Mouse (Mus musculus) midbrain, postnatal 0 days (tissue): ENCODE measurements at regions not wholly inside any gene's neighbourhood (a gene's known extent, or its start where the extent isn't known, plus 50 kb on each side); places are given as distances from the start of the nearest gene placed in this dataset.
"Not testable (repeated sequence)": the region's sequence is repeated elsewhere in the genome, so short reads cannot be mapped to it uniquely, and the experiment has no call there.

ENCODE experiments used
- ATAC-seq: fragments of 200-750 bp; cut with Nextera tagmentation; 2 replicates; pipeline ENCODE4 v1.8.0; 2017; ENCODE audit warnings: moderate number of reproducible peaks, mild to moderate bottlenecking, moderate TSS enrichment, moderate library complexity; ENCODE audit not compliant: low FRiP score
- DNase-seq: peaks from one replicate; pipeline ENCODE4 v3.0.0-alpha.2; 2015; ENCODE audit warnings: low spot score
- H3K27ac ChIP-seq: fragments of 300-500 bp; sonication (generic); 2 replicates; pipeline ENCODE4 v1.5.1; 2014; ENCODE audit warnings: low read depth, mild to moderate bottlenecking, low read length, mixed read lengths
- H3K27me3 ChIP-seq: fragments of 300-500 bp; sonication (generic); 2 replicates; pipeline ENCODE4 v1.6.1; 2014; ENCODE audit warnings: low read length, control low read depth, mixed read lengths; ENCODE audit not compliant: insufficient read depth
- H3K36me3 ChIP-seq: fragments of 300-500 bp; sonication (generic); 2 replicates; pipeline ENCODE4 v1.6.1; 2014; ENCODE audit warnings: low read length, control low read depth, mixed read lengths; ENCODE audit not compliant: insufficient read depth
- H3K4me1 ChIP-seq: fragments of 300-500 bp; sonication (generic); 2 replicates; pipeline ENCODE4 v1.6.1; 2014; ENCODE audit warnings: mild to moderate bottlenecking, control low read depth, antibody characterized with exemption, low read length, mixed read lengths; ENCODE audit not compliant: insufficient read depth
- H3K4me2 ChIP-seq: fragments of 300-500 bp; sonication (generic); 2 replicates; pipeline ENCODE4 v1.6.1; 2014; ENCODE audit warnings: low read depth, mild to moderate bottlenecking, low read length, mixed read lengths; ENCODE audit not compliant: poor library complexity, severe bottlenecking
- H3K4me3 ChIP-seq: fragments of 300-500 bp; sonication (generic); 2 replicates; pipeline ENCODE4 v1.5.1; 2014; ENCODE audit warnings: low read depth, mild to moderate bottlenecking, low read length, moderate library complexity
- H3K9ac ChIP-seq: fragments of 300-500 bp; sonication (generic); replicated peaks from 2 replicates; pipeline ENCODE4 v1.6.1; 2014; ENCODE audit warnings: mild to moderate bottlenecking, low read length, moderate library complexity, mixed read lengths; ENCODE audit not compliant: poor library complexity, severe bottlenecking
- H3K9me3 ChIP-seq: fragments of 300-500 bp; sonication (generic); 2 replicates; pipeline ENCODE4 v1.6.1; 2016; ENCODE audit warnings: low read length, control low read depth
- CTCF ChIP-seq: IDR thresholded peaks from 2 replicates; pipeline ENCODE4 v1.5.1; 2016; ENCODE audit warnings: antibody characterized with exemption, mild to moderate bottlenecking
- WGBS: fragments of 180-500 bp; shearing (Covaris S2); extraction: QIAGEN DNeasy Blood & Tissue Kit; methylation state at CpG from one replicate; pipeline ENCODE4 v1.1.7; 2014; 5-methylcytosine and 5-hydroxymethylcytosine counted together

DNA sequence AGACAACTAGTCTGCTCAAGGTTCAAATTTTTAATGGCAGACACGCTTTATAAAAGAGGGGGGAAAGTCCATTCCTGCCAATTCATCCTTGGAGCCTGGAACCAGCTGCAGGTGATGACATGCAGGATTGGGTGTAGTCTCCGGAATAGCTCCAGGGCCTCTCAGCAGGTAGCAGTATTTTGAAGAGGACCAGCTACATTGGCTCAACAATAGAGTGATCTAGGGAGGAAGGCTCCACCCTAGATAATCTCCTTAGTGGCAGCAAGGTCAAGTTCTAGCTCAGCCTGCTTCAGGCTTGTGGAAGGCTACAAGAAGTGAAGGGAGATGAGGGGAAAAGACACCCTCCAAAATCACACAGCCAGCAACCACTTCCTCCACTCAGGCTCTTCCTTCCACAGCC, 1405.1 kb downstream of the 4930444P10Rik start:
- 69% methylated on average over 2 of the region's 2 CpGs for WGBS
- not testable (repeated sequence) for H3K36me3 ChIP-seq, H3K9ac ChIP-seq, DNase-seq, H3K4me1 ChIP-seq, ATAC-seq, H3K9me3 ChIP-seq, H3K4me2 ChIP-seq, H3K4me3 ChIP-seq, H3K27me3 ChIP-seq, H3K27ac ChIP-seq

DNA sequence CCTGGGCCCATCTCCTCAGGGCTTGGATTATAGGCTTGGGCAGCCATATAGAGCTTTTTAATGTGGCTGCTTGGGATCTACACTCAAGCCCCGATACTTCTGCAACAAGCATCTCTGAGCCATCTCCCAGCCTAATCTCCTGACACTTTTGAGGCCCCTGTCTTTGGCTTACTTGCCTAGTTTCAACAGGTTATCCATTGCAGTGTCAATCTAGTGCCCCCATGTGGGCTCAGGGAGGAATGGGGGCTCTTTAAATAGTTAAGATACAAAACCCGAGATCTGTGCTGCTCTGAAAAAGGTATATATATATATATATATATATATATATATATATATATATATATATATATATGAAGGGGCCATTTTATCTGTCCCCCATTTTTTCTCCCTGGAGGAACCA, 1407.0 kb downstream of the 4930444P10Rik start:
- DNase-seq: no peak
- no peak overlapping the region for H3K27ac ChIP-seq
- H3K9ac ChIP-seq: no peak overlapping the region
- no peaks in the 10 kb centered on the region for H3K36me3 ChIP-seq
- no peaks in the 10 kb centered on the region for H3K27me3 ChIP-seq
- peak; percentile 43 for TF ChIP-seq CTCF
- no peaks in the 10 kb centered on the region for H3K4me1 ChIP-seq
- no peak for ATAC-seq
- no peak overlapping the region for H3K4me2 ChIP-seq
- 41% methylated on average over 2 of the region's 2 CpGs for WGBS
- H3K4me3 ChIP-seq: no peak overlapping the region
- no peaks in the 10 kb centered on the region for H3K9me3 ChIP-seq

GRCm38 (mm10) chr1:14680443-14680842, 1412.7 kb downstream of the 4930444P10Rik start:
- Histone ChIP-seq H3K9ac (no peak overlapping the region), H3K4me3 (no peak overlapping the region), H3K9me3 (no peaks in the 10 kb centered on the region), H3K4me1 (no peaks in the 10 kb centered on the region), H3K27ac (no peak overlapping the region), H3K36me3 (no peaks in the 10 kb centered on the region), H3K27me3 (no peaks in the 10 kb centered on the region), H3K4me2 (no peak overlapping the region)
- ATAC-seq: no peak
- 86% methylated on average over 3 of the region's 3 CpGs for WGBS
- DNase-seq: no peak
- TF ChIP-seq CTCF: no peak

GRCm38 (mm10) chr1:14672393-14672999, 1420.6 kb downstream of the 4930444P10Rik start:
- 49% methylated on average over 6 of the region's 6 CpGs for WGBS
- no peak for DNase-seq

DNA sequence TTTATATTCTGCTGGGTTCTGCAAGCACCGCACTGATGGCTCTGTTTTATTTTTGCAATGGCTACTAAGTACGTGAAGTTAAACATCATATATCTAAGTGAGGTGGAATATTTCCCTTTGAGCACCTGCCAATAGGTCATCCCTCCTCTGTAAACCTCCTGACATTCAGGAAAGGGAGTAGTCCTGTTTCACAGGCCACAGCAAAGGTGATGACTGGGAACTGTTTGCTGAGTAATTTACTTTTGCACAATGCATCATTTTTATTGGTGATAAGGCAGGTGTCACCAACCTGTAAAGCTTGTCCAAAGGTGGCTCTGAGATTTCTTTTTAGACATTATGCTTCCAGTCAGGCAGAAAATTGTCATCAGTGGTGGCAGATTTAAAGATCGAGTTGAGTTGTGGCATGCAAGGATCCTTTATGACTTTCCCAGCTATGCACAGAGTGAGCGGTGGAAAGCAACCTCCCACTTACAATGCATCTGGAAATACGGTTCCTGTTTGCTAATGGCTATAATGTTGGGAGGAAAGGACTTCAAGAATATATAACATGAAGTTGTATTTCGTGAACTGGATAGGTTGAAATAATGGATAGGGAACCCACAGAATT, 1430.3 kb downstream of the 4930444P10Rik start:
- ATAC-seq: no peak
- Histone ChIP-seq H3K4me2 (no peak overlapping the region), H3K9ac (no peak overlapping the region), H3K27me3 (no peaks in the 10 kb centered on the region), H3K36me3 (no peaks in the 10 kb centered on the region), H3K4me3 (no peak overlapping the region), H3K4me1 (no peaks in the 10 kb centered on the region), H3K27ac (no peak overlapping the region), H3K9me3 (no peaks in the 10 kb centered on the region)
- TF ChIP-seq CTCF: no peak
- DNase-seq: no peak
- WGBS: 89% methylated on average over 6 of the region's 6 CpGs

More at GRCm38 (mm10) chr1:14672393-14672999, 1420.6 kb downstream of the 4930444P10Rik start:
- Histone ChIP-seq H3K36me3 (no peaks in the 10 kb centered on the region), H3K27ac (no peak overlapping the region), H3K9me3 (no peaks in the 10 kb centered on the region), H3K4me3 (no peak overlapping the region), H3K4me1 (no peaks in the 10 kb centered on the region), H3K9ac (no peak overlapping the region), H3K27me3 (no peaks in the 10 kb centered on the region), H3K4me2 (no peak overlapping the region)
- no peak for ATAC-seq
- no peak for TF ChIP-seq CTCF

- 71% methylated on average over 2 of the region's 2 CpGs for WGBS
- DNase-seq: no peak
- Histone ChIP-seq H3K4me3 (no peak overlapping the region), H3K36me3 (no peaks in the 10 kb centered on the region), H3K27ac (no peak overlapping the region), H3K9ac (no peak overlapping the region), H3K4me2 (no peak overlapping the region), H3K9me3 (no peaks in the 10 kb centered on the region), H3K27me3 (no peaks in the 10 kb centered on the region), H3K4me1 (no peaks in the 10 kb centered on the region)
- no peak for ATAC-seq
- TF ChIP-seq CTCF: no peak
These were observed 1431.3 kb downstream of the 4930444P10Rik start for GRCm38 (mm10) chr1:14661854-14662253.
